Mouse (Mus musculus) bone marrow macrophage, adult 2 months (primary cell): ENCODE data around the gene Ubb.

Source experiments
- CTCF ChIP-seq: IDR thresholded peaks from 2 replicates; pipeline ENCODE4 v1.5.1; 2012; ENCODE audit warnings: low read depth, mild to moderate bottlenecking, low read length, moderate library complexity
- POLR2A ChIP-seq: IDR thresholded peaks from 2 replicates; pipeline ENCODE4 v1.6.1; 2012; ENCODE audit warnings: mild to moderate bottlenecking, low read depth, low read length, borderline replicate concordance

DNA sequence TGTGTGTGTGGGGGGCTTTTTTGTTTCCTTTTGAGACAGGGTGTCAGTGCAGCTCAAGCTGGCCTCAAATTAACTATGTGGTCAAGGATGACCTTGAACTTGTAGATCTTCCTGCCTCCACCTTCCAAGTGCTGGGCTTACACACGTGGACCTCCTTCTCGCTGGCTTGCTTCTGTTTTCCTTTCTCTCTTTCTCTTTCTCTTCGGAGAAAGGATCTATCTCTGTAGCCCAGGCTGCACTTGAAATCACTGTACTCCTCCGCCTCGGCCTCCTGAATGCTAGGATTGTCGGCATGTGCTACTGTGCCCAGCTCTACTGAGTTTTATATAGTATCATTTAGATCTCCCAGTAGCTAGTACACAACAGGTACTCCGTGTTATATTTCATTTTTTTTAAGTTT is 13.4 kb upstream of the Ubb start:
- TF ChIP-seq POLR2A (no peak), CTCF (no peak)
